Mouse (Mus musculus) ES-E14 (cell line): ENCODE measurements around the gene Luc7l3. TPM values are rescaled to one million over a fixed set of nuclear protein-coding genes. Genes with fewer than 3 reads are reported as not detected.

Experiments
- DNase-seq: peaks from one replicate; pipeline ENCODE4 v3.0.0-alpha.2; 2013; ENCODE audit warnings: low read depth, low spot score
- H3K27ac ChIP-seq: 2 replicates; pipeline ENCODE4 v1.5.1; 2012; ENCODE audit warnings: low read depth, mild to moderate bottlenecking, low read length, moderate library complexity, mixed read lengths; ENCODE audit not compliant: poor library complexity, insufficient read depth, severe bottlenecking
- H3K36me3 ChIP-seq: 2 replicates; pipeline ENCODE4 v1.6.1; 2012; ENCODE audit warnings: mild to moderate bottlenecking, low read length, moderate library complexity, mixed read lengths; ENCODE audit not compliant: control insufficient read depth, poor library complexity, insufficient read depth, severe bottlenecking
- H3K4me1 ChIP-seq, 2 experiments: fragments of 150-350 bp in 1 of 2; sonication (generic) in 1 of 2; 2 replicates each; pipeline ENCODE4 v1.6.1; 2012; ENCODE audit warnings: low read length in 2 of 2, mild to moderate bottlenecking in 1 of 2, mixed read lengths in 1 of 2; ENCODE audit not compliant: control insufficient read depth in 2 of 2, insufficient read depth in 2 of 2, poor library complexity in 1 of 2
- H3K4me3 ChIP-seq, 2 experiments: fragments of 150-350 bp in 1 of 2; sonication (generic) in 1 of 2; 2 replicates each; pipeline ENCODE4 v1.5.1; 2012; ENCODE audit warnings: low read length in 2 of 2, low read depth in 1 of 2, mild to moderate bottlenecking in 1 of 2, mixed read lengths in 1 of 2; ENCODE audit not compliant: insufficient read depth in 1 of 2, poor library complexity in 1 of 2, severe bottlenecking in 1 of 2
- H3K9ac ChIP-seq: 2 replicates; pipeline ENCODE4 v1.6.1; 2012; ENCODE audit warnings: low read depth, mild to moderate bottlenecking, low read length, mixed read lengths; ENCODE audit not compliant: poor library complexity, insufficient read depth, severe bottlenecking
- H3K9me3 ChIP-seq: fragments of 150-350 bp; sonication (generic); 2 replicates; pipeline ENCODE4 v1.6.1; 2012; ENCODE audit warnings: low read depth, mild to moderate bottlenecking, low read length; ENCODE audit not compliant: control insufficient read depth, insufficient read depth
- CHD2 ChIP-seq: IDR thresholded peaks from 2 replicates; pipeline ENCODE4 v1.6.1; 2014; ENCODE audit warnings: mild to moderate bottlenecking, low read depth, low read length, inconsistent platforms
- HCFC1 ChIP-seq: IDR thresholded peaks from 2 replicates; pipeline ENCODE4 v1.6.1; 2012; ENCODE audit warnings: low read length, inconsistent platforms, borderline replicate concordance; ENCODE audit not compliant: insufficient read depth
- MAFK ChIP-seq: IDR thresholded peaks from 2 replicates; pipeline ENCODE4 v1.6.1; 2014; ENCODE audit warnings: mild to moderate bottlenecking, low read depth, low read length, inconsistent platforms; ENCODE audit not compliant: insufficient read depth
- ZC3H11A ChIP-seq: IDR thresholded peaks from 2 replicates; pipeline ENCODE4 v1.6.1; 2012; ENCODE audit warnings: low read depth, mild to moderate bottlenecking, inconsistent platforms, low read length, borderline replicate concordance
- ZNF384 ChIP-seq: IDR thresholded peaks from 2 replicates; pipeline ENCODE4 v1.6.1; 2012; ENCODE audit warnings: low read depth, low read length, inconsistent platforms
- in situ Hi-C, 2 experiments: fragments of 600-800 bp; cut with MboI; formaldehyde crosslinking; loops; one replicate each; pipeline ENCODE4 v1.15.1; 2025; ENCODE audit warnings: low sequenced_read_pairs in 2 of 2, inconsistent platforms in 1 of 2; ENCODE audit not compliant: unreplicated experiment in 2 of 2
- total RNA-seq: library from RNA; depleted of rRNA; stranded (reverse); fragments of 300-350 nt; gene quantifications from 2 replicates; pipeline ENCODE4 v1.2.3, GENCODE M21; 2012

Gene Luc7l3
- total RNA-seq, 1 experiment = 66.8 TPM

GRCm38 (mm10) chr11:94261585-94262370 is 60.0 kb downstream of the Luc7l3 start:
- H3K36me3 ChIP-seq = no peaks in the 10 kb centered on the region
- TF ChIP-seq ZNF384 = no peak
- no peak for TF ChIP-seq ZC3H11A
- no peak for TF ChIP-seq HCFC1
- no peak for TF ChIP-seq MAFK
- no peak for TF ChIP-seq CHD2
- H3K9me3 ChIP-seq = no peaks in the 10 kb centered on the region
- no peak overlapping the region for H3K27ac ChIP-seq
- DNase-seq = no peak
- in situ Hi-C loops = no loop called here
- H3K4me1 ChIP-seq = peaks cover 0 to 5% of the 10 kb centered on the region in 2 experiments; a peak in 2 of 4 replicates
- no peak overlapping the region for H3K9ac ChIP-seq
- H3K4me3 ChIP-seq = no peak overlapping the region

- Histone ChIP-seq H3K36me3 (no peaks in the 10 kb centered on the region), H3K27ac (no peak overlapping the region), H3K9me3 (no peaks in the 10 kb centered on the region), H3K4me1 (0 out of 4 replicates have a peak, but pooled peaks cover 0 to 5% of the 10 kb centered on the region in 2 experiments), H3K4me3 (no peak overlapping the region), H3K9ac (no peak overlapping the region)
- in situ Hi-C loops = no loop called here
- no peak for DNase-seq
- TF ChIP-seq ZC3H11A = no peak
- TF ChIP-seq MAFK = no peak
- TF ChIP-seq HCFC1 = no peak
- no peak for TF ChIP-seq CHD2
- no peak for TF ChIP-seq ZNF384
These were observed 62.0 kb downstream of the Luc7l3 start for GRCm38 (mm10) chr11:94259814-94260213.

GRCm38 (mm10) chr11:94257987-94258386 is 63.8 kb downstream of the Luc7l3 start:
- H3K4me1 ChIP-seq = no peaks in the 10 kb centered on the region; a peak in 1 of 4 replicates
- no peak overlapping the region for H3K9ac ChIP-seq
- H3K4me3 ChIP-seq = no peak overlapping the region
- TF ChIP-seq CHD2 (no peak), HCFC1 (no peak), ZC3H11A (no peak), MAFK (no peak), ZNF384 (no peak)
- H3K9me3 ChIP-seq = no peaks in the 10 kb centered on the region
- no peak for DNase-seq
- in situ Hi-C loops = no loop called here
- H3K36me3 ChIP-seq = no peaks in the 10 kb centered on the region
- no peak overlapping the region for H3K27ac ChIP-seq

- no peak for DNase-seq
- Histone ChIP-seq H3K9me3 (no peaks in the 10 kb centered on the region), H3K4me3 (no peak overlapping the region), H3K27ac (no peak overlapping the region), H3K36me3 (no peaks in the 10 kb centered on the region), H3K4me1 (no peaks in the 10 kb centered on the region; a peak in 1 of 4 replicates), H3K9ac (no peak overlapping the region)
- TF ChIP-seq MAFK = no peak
- TF ChIP-seq ZNF384 = no peak
- TF ChIP-seq CHD2 = no peak
- no peak for TF ChIP-seq ZC3H11A
- no peak for TF ChIP-seq HCFC1
- in situ Hi-C loops = no loop called here
These were observed 66.1 kb downstream of the Luc7l3 start for GRCm38 (mm10) chr11:94255733-94256132.

GRCm38 (mm10) chr11:94253691-94254090 is 68.1 kb downstream of the Luc7l3 start:
- H3K9me3 ChIP-seq = no peaks in the 10 kb centered on the region
- no peak for TF ChIP-seq CHD2
- TF ChIP-seq HCFC1 = no peak
- TF ChIP-seq MAFK = peak; percentile 74; the same call in 1 of the 2 replicates
- no peak for DNase-seq
- no peaks in the 10 kb centered on the region for H3K36me3 ChIP-seq
- H3K9ac ChIP-seq = no peak overlapping the region
- no peak overlapping the region for H3K4me3 ChIP-seq
- no peak overlapping the region for H3K27ac ChIP-seq
- in situ Hi-C loops = no loop called here
- H3K4me1 ChIP-seq = no peaks in the 10 kb centered on the region; a peak in 1 of 4 replicates
